Mouse (Mus musculus): ENCODE results near the gene Flt1. TPM values are rescaled to one million over a fixed set of nuclear protein-coding genes. Genes with fewer than 3 reads are reported as not detected.

Gene Flt1
- total RNA-seq, 1 experiment = 5.1 TPM

- Histone ChIP-seq H3K4me1 (ENCODE audit: control insufficient read depth in 2 of 2, insufficient read depth in 2 of 2, low read length in 2 of 2, poor library complexity in 1 of 2) (no peaks in the 10 kb centered on the region), H3K9ac (ENCODE audit: insufficient read depth, low read depth, low read length, poor library complexity, severe bottlenecking) (no peak overlapping the region), H3K36me3 (ENCODE audit: control insufficient read depth, insufficient read depth, low read length, poor library complexity, severe bottlenecking) (no peaks in the 10 kb centered on the region), H3K27ac (ENCODE audit: insufficient read depth, low read depth, low read length, poor library complexity, severe bottlenecking) (no peak overlapping the region), H3K4me3 (ENCODE audit: insufficient read depth in 1 of 2, low read depth in 1 of 2, low read length in 2 of 2, poor library complexity in 1 of 2, severe bottlenecking in 1 of 2) (no peak overlapping the region), H3K9me3 (ENCODE audit: control insufficient read depth, insufficient read depth, low read depth, low read length) (no peaks in the 10 kb centered on the region)
- no peak for DNase-seq (ENCODE audit: low read depth, low spot score)
- in situ Hi-C loops (cut with MboI; ENCODE audit: low sequenced_read_pairs in 2 of 2, unreplicated experiment in 2 of 2) = no loop called here
- no peak for TF ChIP-seq CHD2 (IDR thresholded peaks at IDR 0.05; ENCODE audit: low read depth, low read length)
- TF ChIP-seq MAFK (IDR thresholded peaks at IDR 0.05; ENCODE audit: insufficient read depth, low read depth, low read length) = no peak
- no peak for TF ChIP-seq ZNF384 (IDR thresholded peaks at IDR 0.05; ENCODE audit: low read depth, low read length)
- TF ChIP-seq HCFC1 (IDR thresholded peaks at IDR 0.05; ENCODE audit: borderline replicate concordance, insufficient read depth, low read length) = no peak
- no peak for TF ChIP-seq ZC3H11A (IDR thresholded peaks at IDR 0.05; ENCODE audit: borderline replicate concordance, low read depth, low read length)
Measured at GRCm38 (mm10) chr5:147692622-147693021, 33.2 kb downstream of the Flt1 start.

GRCm38 (mm10) chr5:147683707-147684323 is 42.0 kb downstream of the Flt1 start:
- Histone ChIP-seq H3K27ac (ENCODE audit: insufficient read depth, low read depth, low read length, poor library complexity, severe bottlenecking) (no peak overlapping the region), H3K4me3 (ENCODE audit: insufficient read depth in 1 of 2, low read depth in 1 of 2, low read length in 2 of 2, poor library complexity in 1 of 2, severe bottlenecking in 1 of 2) (no peak overlapping the region), H3K4me1 (ENCODE audit: control insufficient read depth in 2 of 2, insufficient read depth in 2 of 2, low read length in 2 of 2, poor library complexity in 1 of 2) (no peaks in the 10 kb centered on the region), H3K9me3 (ENCODE audit: control insufficient read depth, insufficient read depth, low read depth, low read length) (no peaks in the 10 kb centered on the region), H3K9ac (ENCODE audit: insufficient read depth, low read depth, low read length, poor library complexity, severe bottlenecking) (no peak overlapping the region), H3K36me3 (ENCODE audit: control insufficient read depth, insufficient read depth, low read length, poor library complexity, severe bottlenecking) (no peaks in the 10 kb centered on the region)
- in situ Hi-C loops (cut with MboI; ENCODE audit: low sequenced_read_pairs in 2 of 2, unreplicated experiment in 2 of 2) = no loop called here
- no peak for DNase-seq (ENCODE audit: low read depth, low spot score)
- no peak for TF ChIP-seq MAFK (IDR thresholded peaks at IDR 0.05; ENCODE audit: insufficient read depth, low read depth, low read length)
- no peak for TF ChIP-seq ZNF384 (IDR thresholded peaks at IDR 0.05; ENCODE audit: low read depth, low read length)
- no peak for TF ChIP-seq CHD2 (IDR thresholded peaks at IDR 0.05; ENCODE audit: low read depth, low read length)

GRCm38 (mm10) chr5:147681224-147681623 is 44.6 kb downstream of the Flt1 start:
- H3K4me3 ChIP-seq (ENCODE audit: insufficient read depth in 1 of 2, low read depth in 1 of 2, low read length in 2 of 2, poor library complexity in 1 of 2, severe bottlenecking in 1 of 2) = peak overlapping the region; percentile 14 to 48; a peak in 2 of 4 replicates
- no peaks in the 10 kb centered on the region for H3K9me3 ChIP-seq (ENCODE audit: control insufficient read depth, insufficient read depth, low read depth, low read length)
- H3K27ac ChIP-seq (ENCODE audit: insufficient read depth, low read depth, low read length, poor library complexity, severe bottlenecking) = no peak overlapping the region
- in situ Hi-C loops (cut with MboI; ENCODE audit: low sequenced_read_pairs in 2 of 2, unreplicated experiment in 2 of 2) = no loop called here
- no peaks in the 10 kb centered on the region for H3K36me3 ChIP-seq (ENCODE audit: control insufficient read depth, insufficient read depth, low read length, poor library complexity, severe bottlenecking)
- no peak for DNase-seq (ENCODE audit: low read depth, low spot score)
- TF ChIP-seq CHD2 (IDR thresholded peaks at IDR 0.05; ENCODE audit: low read depth, low read length) (no peak), ZNF384 (IDR thresholded peaks at IDR 0.05; ENCODE audit: low read depth, low read length) (no peak), ZC3H11A (IDR thresholded peaks at IDR 0.05; ENCODE audit: borderline replicate concordance, low read depth, low read length) (no peak), MAFK (IDR thresholded peaks at IDR 0.05; ENCODE audit: insufficient read depth, low read depth, low read length) (no peak), HCFC1 (IDR thresholded peaks at IDR 0.05; ENCODE audit: borderline replicate concordance, insufficient read depth, low read length) (no peak)
- H3K4me1 ChIP-seq (ENCODE audit: control insufficient read depth in 2 of 2, insufficient read depth in 2 of 2, low read length in 2 of 2, poor library complexity in 1 of 2) = no peaks in the 10 kb centered on the region
- no peak overlapping the region for H3K9ac ChIP-seq (ENCODE audit: insufficient read depth, low read depth, low read length, poor library complexity, severe bottlenecking)

GRCm38 (mm10) chr5:147680711-147681110 is 45.1 kb downstream of the Flt1 start:
- Histone ChIP-seq H3K9me3 (ENCODE audit: control insufficient read depth, insufficient read depth, low read depth, low read length) (no peaks in the 10 kb centered on the region), H3K4me1 (ENCODE audit: control insufficient read depth in 2 of 2, insufficient read depth in 2 of 2, low read length in 2 of 2, poor library complexity in 1 of 2) (no peaks in the 10 kb centered on the region), H3K4me3 (ENCODE audit: insufficient read depth in 1 of 2, low read depth in 1 of 2, low read length in 2 of 2, poor library complexity in 1 of 2, severe bottlenecking in 1 of 2) (no peak overlapping the region), H3K9ac (ENCODE audit: insufficient read depth, low read depth, low read length, poor library complexity, severe bottlenecking) (no peak overlapping the region), H3K27ac (ENCODE audit: insufficient read depth, low read depth, low read length, poor library complexity, severe bottlenecking) (no peak overlapping the region), H3K36me3 (ENCODE audit: control insufficient read depth, insufficient read depth, low read length, poor library complexity, severe bottlenecking) (no peaks in the 10 kb centered on the region)
- in situ Hi-C loops (cut with MboI; ENCODE audit: low sequenced_read_pairs in 2 of 2, unreplicated experiment in 2 of 2) = no loop called here
- DNase-seq (ENCODE audit: low read depth, low spot score) = no peak
- no peak for TF ChIP-seq CHD2 (IDR thresholded peaks at IDR 0.05; ENCODE audit: low read depth, low read length)
- TF ChIP-seq ZC3H11A (IDR thresholded peaks at IDR 0.05; ENCODE audit: borderline replicate concordance, low read depth, low read length) = no peak
- no peak for TF ChIP-seq ZNF384 (IDR thresholded peaks at IDR 0.05; ENCODE audit: low read depth, low read length)
- no peak for TF ChIP-seq MAFK (IDR thresholded peaks at IDR 0.05; ENCODE audit: insufficient read depth, low read depth, low read length)
- no peak for TF ChIP-seq HCFC1 (IDR thresholded peaks at IDR 0.05; ENCODE audit: borderline replicate concordance, insufficient read depth, low read length)

GRCm38 (mm10) chr5:147679316-147679715 is 46.5 kb downstream of the Flt1 start:
- no peak for DNase-seq (ENCODE audit: low read depth, low spot score)
- no peaks in the 10 kb centered on the region for H3K36me3 ChIP-seq (ENCODE audit: control insufficient read depth, insufficient read depth, low read length, poor library complexity, severe bottlenecking)
- in situ Hi-C loops (cut with MboI; ENCODE audit: low sequenced_read_pairs in 2 of 2, unreplicated experiment in 2 of 2) = no loop called here
- no peaks in the 10 kb centered on the region for H3K9me3 ChIP-seq (ENCODE audit: control insufficient read depth, insufficient read depth, low read depth, low read length)
- no peak overlapping the region for H3K27ac ChIP-seq (ENCODE audit: insufficient read depth, low read depth, low read length, poor library complexity, severe bottlenecking)
- H3K9ac ChIP-seq (ENCODE audit: insufficient read depth, low read depth, low read length, poor library complexity, severe bottlenecking) = no peak overlapping the region
- H3K4me1 ChIP-seq (ENCODE audit: control insufficient read depth in 2 of 2, insufficient read depth in 2 of 2, low read length in 2 of 2, poor library complexity in 1 of 2) = no peaks in the 10 kb centered on the region
- no peak overlapping the region for H3K4me3 ChIP-seq (ENCODE audit: insufficient read depth in 1 of 2, low read depth in 1 of 2, low read length in 2 of 2, poor library complexity in 1 of 2, severe bottlenecking in 1 of 2)
- TF ChIP-seq ZC3H11A (IDR thresholded peaks at IDR 0.05; ENCODE audit: borderline replicate concordance, low read depth, low read length) (no peak), ZNF384 (IDR thresholded peaks at IDR 0.05; ENCODE audit: low read depth, low read length) (no peak), HCFC1 (IDR thresholded peaks at IDR 0.05; ENCODE audit: borderline replicate concordance, insufficient read depth, low read length) (no peak), CHD2 (IDR thresholded peaks at IDR 0.05; ENCODE audit: low read depth, low read length) (no peak), MAFK (IDR thresholded peaks at IDR 0.05; ENCODE audit: insufficient read depth, low read depth, low read length) (no peak)
